Mouse (Mus musculus) macrophage (primary cell): Measurements from ENCODE around the gene Slc18a3. TPM values are rescaled to one million over a fixed set of nuclear protein-coding genes. Genes with fewer than 3 reads are reported as not detected.

Experiments used
- H3K27ac ChIP-seq: fragments of 350-480 bp; formaldehyde crosslinking; 2 replicates; pipeline ENCODE4 v1.9.0; 2021
- H3K36me3 ChIP-seq: fragments of 350-480 bp; formaldehyde crosslinking; 2 replicates; pipeline ENCODE4 v1.9.0; 2021; ENCODE audit errors: inconsistent target
- H3K4me3 ChIP-seq: fragments of 350-480 bp; formaldehyde crosslinking; 2 replicates; pipeline ENCODE4 v1.9.0; 2021; ENCODE audit errors: inconsistent target
- H3K79me2 ChIP-seq: fragments of 350-480 bp; formaldehyde crosslinking; 2 replicates; pipeline ENCODE4 v1.9.0; 2021; ENCODE audit errors: inconsistent target
- whole genome bisulfite sequencing: methylation state at CpG from one replicate; pipeline ENCODE4 v1.1.7; 2026; ENCODE audit warnings: inconsistent platforms; ENCODE audit not compliant: missing documents; 5-methylcytosine and 5-hydroxymethylcytosine counted together
- polyA plus RNA-seq: library from polyadenylated mRNA; stranded (reverse); fragments of 250-400 nt; gene quantifications from 3 replicates; pipeline ENCODE4 v1.2.4, GENCODE M21; 2018; ENCODE audit warnings: inconsistent platforms

The Slc18a3 gene
- polyA plus RNA-seq, 1 experiment from 2014 or later: not detected

GRCm38 (mm10) chr14:32477581-32477980 is 12.9 kb upstream of the Slc18a3 start:
- no peak overlapping the region for H3K4me3 ChIP-seq
- H3K79me2 ChIP-seq: no peaks in the 10 kb centered on the region
- no peak overlapping the region for H3K27ac ChIP-seq
- 67% methylated on average over 1 of the region's 1 CpGs for WGBS
- no peaks in the 10 kb centered on the region for H3K36me3 ChIP-seq

- no peak overlapping the region for H3K4me3 ChIP-seq
- no peak overlapping the region for H3K27ac ChIP-seq
- no peaks in the 10 kb centered on the region for H3K79me2 ChIP-seq
- H3K36me3 ChIP-seq: no peaks in the 10 kb centered on the region
- 86% methylated on average over 6 of the region's 6 CpGs for WGBS
Measured at GRCm38 (mm10) chr14:32476559-32476958, 11.9 kb upstream of the Slc18a3 start.

GRCm38 (mm10) chr14:32472996-32473395 is 8.3 kb upstream of the Slc18a3 start:
- no peaks in the 10 kb centered on the region for H3K36me3 ChIP-seq
- no peak overlapping the region for H3K4me3 ChIP-seq
- 16% methylated on average over 4 of the region's 4 CpGs for WGBS
- no peaks in the 10 kb centered on the region for H3K79me2 ChIP-seq
- H3K27ac ChIP-seq: no peak overlapping the region

- H3K79me2 ChIP-seq: no peaks in the 10 kb centered on the region
Measured at GRCm38 (mm10) chr14:32467606-32468005, 3.0 kb upstream of the Slc18a3 start.

GRCm38 (mm10) chr14:32465889-32466288 is 1.2 kb upstream of the Slc18a3 start, which contains the start of gene Chat:
Chat (minus strand) TSS chr14:32465989.
- Histone ChIP-seq H3K27ac (no peak within 1 kb of the TSS), H3K36me3 (no peaks in the 10 kb centered on the region), H3K79me2 (no peaks in the 10 kb centered on the region), H3K4me3 (no peak within 1 kb of the TSS)
- 27% methylated on average over 13 of the region's 13 CpGs for WGBS

More at GRCm38 (mm10) chr14:32467606-32468005, 3.0 kb upstream of the Slc18a3 start:
- H3K36me3 ChIP-seq: no peaks in the 10 kb centered on the region
- no peak overlapping the region for H3K27ac ChIP-seq
- WGBS: 7% methylated on average over 5 of the region's 5 CpGs
- no peak overlapping the region for H3K4me3 ChIP-seq

GRCm38 (mm10) chr14:32465506-32465870 is 838 bp upstream of the Slc18a3 start:
- Histone ChIP-seq H3K79me2 (no peaks in the 10 kb centered on the region), H3K36me3 (no peaks in the 10 kb centered on the region), H3K27ac (no peak overlapping the region), H3K4me3 (no peak overlapping the region)
- 3% methylated on average over 9 of the region's 11 CpGs for WGBS

- Histone ChIP-seq H3K36me3 (no peaks in the 10 kb centered on the region), H3K4me3 (no peak overlapping the region), H3K27ac (no peak overlapping the region), H3K79me2 (no peaks in the 10 kb centered on the region)
- 11% methylated on average over 74 of the region's 74 CpGs for WGBS
Measured at GRCm38 (mm10) chr14:32463211-32464040, 1.2 kb downstream of the Slc18a3 start.

- no peaks in the 10 kb centered on the region for H3K36me3 ChIP-seq
- no peak overlapping the region for H3K27ac ChIP-seq
- WGBS: 23% methylated on average over 4 of the region's 4 CpGs
- H3K79me2 ChIP-seq: no peaks in the 10 kb centered on the region
- H3K4me3 ChIP-seq: no peak overlapping the region
Measured at GRCm38 (mm10) chr14:32452552-32452951, 12.1 kb downstream of the Slc18a3 start.

- no peak overlapping the region for H3K4me3 ChIP-seq
- H3K79me2 ChIP-seq: no peaks in the 10 kb centered on the region
- WGBS: 14% methylated on average over 6 of the region's 6 CpGs
- no peaks in the 10 kb centered on the region for H3K36me3 ChIP-seq
- no peak overlapping the region for H3K27ac ChIP-seq
Measured at GRCm38 (mm10) chr14:32446989-32447388, 17.7 kb downstream of the Slc18a3 start.

- WGBS: 56% methylated on average over 8 of the region's 8 CpGs
Measured at GRCm38 (mm10) chr14:32443446-32443845, 21.2 kb downstream of the Slc18a3 start.

GRCm38 (mm10) chr14:32439744-32440143 is 24.9 kb downstream of the Slc18a3 start:
- Histone ChIP-seq H3K27ac (no peak overlapping the region), H3K36me3 (no peaks in the 10 kb centered on the region), H3K4me3 (no peak overlapping the region), H3K79me2 (no peaks in the 10 kb centered on the region)
- 40% methylated on average over 3 of the region's 3 CpGs for WGBS

More at GRCm38 (mm10) chr14:32443446-32443845, 21.2 kb downstream of the Slc18a3 start:
- Histone ChIP-seq H3K27ac (no peak overlapping the region), H3K36me3 (no peaks in the 10 kb centered on the region), H3K79me2 (no peaks in the 10 kb centered on the region), H3K4me3 (no peak overlapping the region)

- WGBS: 79% methylated on average over 5 of the region's 5 CpGs
- Histone ChIP-seq H3K4me3 (no peak overlapping the region), H3K27ac (no peak overlapping the region), H3K79me2 (no peaks in the 10 kb centered on the region), H3K36me3 (no peaks in the 10 kb centered on the region)
Measured at GRCm38 (mm10) chr14:32439316-32439715, 25.3 kb downstream of the Slc18a3 start.

GRCm38 (mm10) chr14:32437352-32437793 is 27.3 kb downstream of the Slc18a3 start:
- H3K79me2 ChIP-seq: no peaks in the 10 kb centered on the region
- no peaks in the 10 kb centered on the region for H3K36me3 ChIP-seq
- WGBS: 75% methylated on average over 5 of the region's 5 CpGs
- H3K27ac ChIP-seq: no peak overlapping the region
- H3K4me3 ChIP-seq: no peak overlapping the region

GRCm38 (mm10) chr14:32429030-32429602 is 35.5 kb downstream of the Slc18a3 start:
- no peaks in the 10 kb centered on the region for H3K36me3 ChIP-seq
- no peak overlapping the region for H3K4me3 ChIP-seq
- no peak overlapping the region for H3K27ac ChIP-seq
- WGBS: 50% methylated on average over 8 of the region's 8 CpGs
- no peaks in the 10 kb centered on the region for H3K79me2 ChIP-seq

GRCm38 (mm10) chr14:32423946-32424345 is 40.7 kb downstream of the Slc18a3 start:
- 94% methylated on average over 7 of the region's 7 CpGs for WGBS
- no peak overlapping the region for H3K27ac ChIP-seq
- H3K79me2 ChIP-seq: no peaks in the 10 kb centered on the region
- H3K36me3 ChIP-seq: no peaks in the 10 kb centered on the region
- no peak overlapping the region for H3K4me3 ChIP-seq
